Mouse (Mus musculus): ENCODE results near the gene Zfp866. TPM values are rescaled to one million over a fixed set of nuclear protein-coding genes. Genes with fewer than 3 reads are reported as not detected.

Gene Zfp866
- polyA plus RNA-seq, 1 experiment from 2014 or later = 38.1 TPM

- no peaks in the 10 kb centered on the region for H3K9me3 ChIP-seq (replicated peaks)
- no peak overlapping the region for H3K27ac ChIP-seq
- H3K4me3 ChIP-seq = no peak overlapping the region
- no peak for DNase-seq (ENCODE audit: low spot score)
- H3K36me3 ChIP-seq = peaks cover 66% of the 10 kb centered on the region
- H3K4me1 ChIP-seq = peaks cover 23% of the 10 kb centered on the region
- no peaks in the 10 kb centered on the region for H3K27me3 ChIP-seq (ENCODE audit: low read depth, poor library complexity, severe bottlenecking)
- WGBS = 94% methylated on average over 3 of the region's 3 CpGs
Measured at GRCm38 (mm10) chr8:69794096-69794495, 3.1 kb upstream of the Zfp866 start.

- peaks cover 62% of the 10 kb centered on the region for H3K36me3 ChIP-seq
- no peaks in the 10 kb centered on the region for H3K9me3 ChIP-seq (replicated peaks)
- DNase-seq (ENCODE audit: low spot score) = no peak
- peaks cover 23% of the 10 kb centered on the region for H3K4me1 ChIP-seq
- 86% methylated on average over 4 of the region's 4 CpGs for WGBS
- H3K4me3 ChIP-seq = no peak overlapping the region
- no peaks in the 10 kb centered on the region for H3K27me3 ChIP-seq (ENCODE audit: low read depth, poor library complexity, severe bottlenecking)
- H3K27ac ChIP-seq = no peak overlapping the region
Measured at GRCm38 (mm10) chr8:69793666-69794065, 2.7 kb upstream of the Zfp866 start.

GRCm38 (mm10) chr8:69791415-69792068 lies 564 bp upstream of the Zfp866 start:
- under 1% methylated on average over 48 of the region's 48 CpGs for WGBS
- peaks cover 23% of the 10 kb centered on the region for H3K4me1 ChIP-seq
- peak overlapping the region; percentile 100 for H3K4me3 ChIP-seq
- peaks cover 40% of the 10 kb centered on the region for H3K36me3 ChIP-seq
- no peaks in the 10 kb centered on the region for H3K9me3 ChIP-seq (replicated peaks)
- H3K27ac ChIP-seq = peak overlapping the region; percentile 96
- H3K27me3 ChIP-seq (ENCODE audit: low read depth, poor library complexity, severe bottlenecking) = no peaks in the 10 kb centered on the region
- DNase-seq (ENCODE audit: low spot score) = peak; percentile 76

GRCm38 (mm10) chr8:69790364-69790763 lies 614 bp downstream of the Zfp866 start:
- Histone ChIP-seq H3K27ac (peak overlapping the region; percentile 96), H3K4me1 (peaks cover 23% of the 10 kb centered on the region), H3K36me3 (peaks cover 29% of the 10 kb centered on the region), H3K4me3 (peak overlapping the region; percentile 100), H3K9me3 (replicated peaks) (no peaks in the 10 kb centered on the region), H3K27me3 (ENCODE audit: low read depth, poor library complexity, severe bottlenecking) (no peaks in the 10 kb centered on the region)
- DNase-seq (ENCODE audit: low spot score) = no peak
- WGBS = 34% methylated on average over 11 of the region's 11 CpGs

GRCm38 (mm10) chr8:69789731-69790130 lies 1.2 kb downstream of the Zfp866 start:
- peak; percentile 25 for DNase-seq (ENCODE audit: low spot score)
- Histone ChIP-seq H3K9me3 (replicated peaks) (no peaks in the 10 kb centered on the region), H3K4me3 (peak overlapping the region; percentile 100), H3K27ac (no peak overlapping the region), H3K27me3 (ENCODE audit: low read depth, poor library complexity, severe bottlenecking) (no peaks in the 10 kb centered on the region), H3K36me3 (peaks cover 22% of the 10 kb centered on the region), H3K4me1 (peaks cover 23% of the 10 kb centered on the region)
- 78% methylated on average over 5 of the region's 5 CpGs for WGBS

- WGBS = 90% methylated on average over 5 of the region's 5 CpGs
- no peak overlapping the region for H3K4me3 ChIP-seq
- no peaks in the 10 kb centered on the region for H3K27me3 ChIP-seq (ENCODE audit: low read depth, poor library complexity, severe bottlenecking)
- peak; percentile 18 for DNase-seq (ENCODE audit: low spot score)
- H3K9me3 ChIP-seq (replicated peaks) = no peaks in the 10 kb centered on the region
- no peak overlapping the region for H3K27ac ChIP-seq
- H3K36me3 ChIP-seq = peaks cover 16% of the 10 kb centered on the region
- H3K4me1 ChIP-seq = peaks cover 23% of the 10 kb centered on the region
Measured at GRCm38 (mm10) chr8:69789105-69789504, 1.9 kb downstream of the Zfp866 start.

GRCm38 (mm10) chr8:69777111-69777510 lies 13.9 kb downstream of the Zfp866 start:
- Histone ChIP-seq H3K27me3 (ENCODE audit: low read depth, poor library complexity, severe bottlenecking) (no peaks in the 10 kb centered on the region), H3K27ac (no peak overlapping the region), H3K4me1 (peaks cover 21% of the 10 kb centered on the region), H3K4me3 (no peak overlapping the region), H3K36me3 (peaks cover 7% of the 10 kb centered on the region; the same call in 1 of the 2 replicates), H3K9me3 (replicated peaks) (no peaks in the 10 kb centered on the region)
- WGBS = 70% methylated on average over 12 of the region's 12 CpGs
- no peak for DNase-seq (ENCODE audit: low spot score)

- DNase-seq (ENCODE audit: low spot score) = no peak
- Histone ChIP-seq H3K36me3 (peaks cover 25% of the 10 kb centered on the region), H3K4me3 (peak overlapping the region; percentile 78), H3K9me3 (replicated peaks) (no peaks in the 10 kb centered on the region), H3K4me1 (peaks cover 31% of the 10 kb centered on the region), H3K27ac (peak overlapping the region; percentile 98), H3K27me3 (ENCODE audit: low read depth, poor library complexity, severe bottlenecking) (no peaks in the 10 kb centered on the region)
- WGBS = 65% methylated on average over 2 of the region's 2 CpGs
Measured at GRCm38 (mm10) chr8:69775149-69775534, 15.8 kb downstream of the Zfp866 start.

- peaks cover 35% of the 10 kb centered on the region for H3K4me1 ChIP-seq
- H3K36me3 ChIP-seq = peaks cover 30% of the 10 kb centered on the region
- H3K9me3 ChIP-seq (replicated peaks) = no peaks in the 10 kb centered on the region
- peak; percentile 89 for DNase-seq (ENCODE audit: low spot score)
- peak within 1 kb of the TSS; percentile 98 for H3K27ac ChIP-seq
- peak within 1 kb of the TSS; percentile 78 for H3K4me3 ChIP-seq
- no peaks in the 10 kb centered on the region for H3K27me3 ChIP-seq (ENCODE audit: low read depth, poor library complexity, severe bottlenecking)
- WGBS = under 1% methylated on average over 41 of the region's 41 CpGs
Measured at GRCm38 (mm10) chr8:69774503-69775148, 16.4 kb downstream of the Zfp866 start, which contains the start of gene Gm20422. Gm20422 (minus strand) TSS chr8:69774886.

GRCm38 (mm10) chr8:69772106-69772505 lies 18.9 kb downstream of the Zfp866 start:
- WGBS = 88% methylated on average over 2 of the region's 2 CpGs
- no peak for DNase-seq (ENCODE audit: low spot score)
- Histone ChIP-seq H3K4me3 (no peak overlapping the region), H3K36me3 (peaks cover 56% of the 10 kb centered on the region), H3K4me1 (peaks cover 35% of the 10 kb centered on the region), H3K27me3 (ENCODE audit: low read depth, poor library complexity, severe bottlenecking) (no peaks in the 10 kb centered on the region), H3K9me3 (replicated peaks) (no peaks in the 10 kb centered on the region), H3K27ac (no peak overlapping the region)

- 89% methylated on average over 9 of the region's 9 CpGs for WGBS
Measured at GRCm38 (mm10) chr8:69771221-69771620, 19.8 kb downstream of the Zfp866 start.

GRCm38 (mm10) chr8:69761814-69762445 lies 29.0 kb downstream of the Zfp866 start:
- H3K36me3 ChIP-seq = peaks cover 95% of the 10 kb centered on the region
- no peak for DNase-seq (ENCODE audit: low spot score)
- no peaks in the 10 kb centered on the region for H3K27me3 ChIP-seq (ENCODE audit: low read depth, poor library complexity, severe bottlenecking)
- no peak overlapping the region for H3K4me3 ChIP-seq
- no peak overlapping the region for H3K27ac ChIP-seq
- WGBS = 91% methylated on average over 4 of the region's 4 CpGs
- H3K9me3 ChIP-seq (replicated peaks) = no peaks in the 10 kb centered on the region
- no peaks in the 10 kb centered on the region for H3K4me1 ChIP-seq

More at GRCm38 (mm10) chr8:69771221-69771620, 19.8 kb downstream of the Zfp866 start:
- Histone ChIP-seq H3K4me1 (peaks cover 35% of the 10 kb centered on the region), H3K36me3 (peaks cover 65% of the 10 kb centered on the region), H3K27me3 (ENCODE audit: low read depth, poor library complexity, severe bottlenecking) (no peaks in the 10 kb centered on the region), H3K27ac (no peak overlapping the region), H3K4me3 (no peak overlapping the region), H3K9me3 (replicated peaks) (no peaks in the 10 kb centered on the region)
- no peak for DNase-seq (ENCODE audit: low spot score)

- 96% methylated on average over 5 of the region's 5 CpGs for WGBS
- Histone ChIP-seq H3K4me1 (no peaks in the 10 kb centered on the region), H3K9me3 (replicated peaks) (no peaks in the 10 kb centered on the region), H3K4me3 (no peak overlapping the region), H3K27ac (no peak overlapping the region), H3K27me3 (ENCODE audit: low read depth, poor library complexity, severe bottlenecking) (no peaks in the 10 kb centered on the region), H3K36me3 (peaks cover 78% of the 10 kb centered on the region)
- no peak for DNase-seq (ENCODE audit: low spot score)
Measured at GRCm38 (mm10) chr8:69758316-69758715, 32.7 kb downstream of the Zfp866 start.

Data from limb, embryonic 10.5 days (tissue).